Mouse (Mus musculus) cerebellum, adult (tissue): ENCODE results near the gene Kcnmb1.

Experiments
- ATAC-seq: cut with Nextera tagmentation; 2 replicates; pipeline ENCODE4 v1.9.2; 2017; ENCODE audit warnings: mild to moderate bottlenecking, moderate library complexity, mixed read lengths; ENCODE audit not compliant: insufficient number of reproducible peaks, low FRiP score, low TSS enrichment

The Kcnmb1 gene

DNA sequence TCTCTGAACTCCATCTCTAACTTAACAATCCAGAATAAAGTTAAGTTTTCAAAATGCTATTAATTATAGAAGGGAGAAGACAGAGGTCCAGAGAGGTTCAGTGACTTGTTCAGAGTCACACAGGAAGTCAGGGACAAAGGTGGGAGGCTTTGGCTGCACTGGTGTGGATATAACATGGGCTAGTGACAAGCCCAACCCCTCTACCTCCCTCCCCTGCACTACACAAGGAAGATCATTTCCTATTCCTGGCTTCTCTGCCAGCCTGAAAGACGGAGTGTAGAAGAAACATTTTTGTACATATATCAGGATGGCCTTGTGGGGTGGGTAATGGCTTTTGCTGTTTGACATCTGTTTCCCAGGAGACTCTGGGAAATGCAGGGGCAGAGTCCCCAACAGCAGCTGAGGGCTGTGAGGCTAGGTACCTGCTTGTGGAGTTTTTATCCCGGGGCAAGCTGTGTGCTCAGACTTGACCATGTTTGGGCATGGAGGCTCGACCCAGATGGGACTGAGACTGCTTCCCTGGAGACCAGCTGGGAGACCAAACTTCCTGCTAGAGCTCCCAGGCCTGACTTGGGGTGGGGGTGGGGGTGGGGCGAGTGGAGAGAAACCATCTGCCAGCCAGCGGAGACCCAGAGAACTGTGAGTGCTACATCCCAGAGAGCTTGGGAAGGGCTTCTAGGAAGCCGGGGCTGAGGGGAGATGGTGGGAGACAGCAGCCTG, at the start of gene Kcnmb1:
Kcnmb1 (plus strand) TSS at position 326 of the 720 bp plus-strand sequence.
- ATAC-seq, result no peak

- no peak for ATAC-seq
Measured at GRCm38 (mm10) chr11:33913061-33913460, 49.8 kb upstream of the Kcnmb1 start.

GRCm38 (mm10) chr11:33914216-33914615, 48.6 kb upstream of the Kcnmb1 start:
- ATAC-seq, result no peak

GRCm38 (mm10) chr11:33917574-33917973, 45.2 kb upstream of the Kcnmb1 start:
- peak; percentile 39; the same call in 1 of the 2 replicates for ATAC-seq

GRCm38 (mm10) chr11:33918424-33918823, 44.4 kb upstream of the Kcnmb1 start:
- no peak for ATAC-seq

DNA sequence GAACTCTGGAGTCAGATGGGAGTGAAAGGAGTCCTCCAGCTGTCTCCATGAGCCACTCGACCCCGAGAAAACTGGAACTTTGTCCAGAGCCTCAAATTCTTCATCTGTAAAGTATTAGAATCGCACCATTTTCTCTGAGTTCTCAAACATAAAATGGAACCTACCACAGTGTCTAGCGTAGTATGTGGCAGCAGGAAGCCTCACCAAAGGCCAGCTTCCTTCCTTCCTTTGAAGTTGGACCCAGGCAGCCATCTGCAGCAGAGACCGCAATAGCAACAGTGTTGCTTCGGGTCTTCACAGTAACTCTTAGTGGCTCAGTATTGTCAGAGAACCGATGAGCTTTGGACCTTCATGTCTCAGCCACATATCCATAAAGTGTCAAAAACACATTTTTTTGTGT, 43.0 kb upstream of the Kcnmb1 start:
- ATAC-seq, result no peak

GRCm38 (mm10) chr11:33921451-33921850, 41.4 kb upstream of the Kcnmb1 start:
- no peak for ATAC-seq

DNA sequence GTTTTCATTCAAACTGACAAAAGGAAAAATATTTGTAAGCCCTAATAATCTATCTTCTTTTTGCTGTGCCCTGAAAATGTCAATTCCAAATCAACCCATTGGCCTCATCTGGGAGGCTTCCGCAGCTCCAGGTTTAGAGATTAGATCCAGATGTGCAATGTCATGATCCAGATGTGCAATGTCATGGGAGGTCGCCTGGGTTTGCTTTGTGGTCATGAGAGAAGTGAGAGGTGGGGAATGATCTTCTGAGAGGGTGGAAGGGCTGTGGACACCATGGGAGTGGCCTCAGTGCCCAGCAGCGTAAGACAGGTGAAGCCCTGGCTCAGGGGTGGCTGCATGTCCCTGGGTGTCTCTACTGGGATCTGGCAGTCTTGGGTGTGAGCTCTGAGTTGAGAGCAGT, 39.8 kb upstream of the Kcnmb1 start:
- ATAC-seq, result no peak

GRCm38 (mm10) chr11:33925778-33926177, 37.0 kb upstream of the Kcnmb1 start:
- ATAC-seq, result no peak

DNA sequence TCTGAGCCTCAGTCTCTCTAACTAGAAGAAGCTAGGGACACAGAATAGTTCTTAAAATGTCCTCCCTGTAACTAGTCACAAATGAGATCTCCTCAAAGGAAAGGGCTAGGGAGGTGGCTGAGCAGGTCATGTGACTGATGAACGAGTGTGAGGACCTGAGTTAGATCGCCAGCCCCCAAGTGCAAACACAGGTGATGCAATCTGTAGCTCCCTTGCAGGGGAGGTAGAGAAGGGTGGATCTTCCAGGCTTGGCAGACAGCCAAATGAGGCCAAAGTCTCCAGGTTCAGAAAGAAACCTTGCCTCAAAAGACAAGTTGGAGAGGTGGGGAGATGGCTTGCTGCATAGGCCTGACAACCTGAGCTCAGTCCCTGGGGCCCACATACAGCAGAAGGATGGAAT, 36.3 kb upstream of the Kcnmb1 start:
- ATAC-seq, result no peak

DNA sequence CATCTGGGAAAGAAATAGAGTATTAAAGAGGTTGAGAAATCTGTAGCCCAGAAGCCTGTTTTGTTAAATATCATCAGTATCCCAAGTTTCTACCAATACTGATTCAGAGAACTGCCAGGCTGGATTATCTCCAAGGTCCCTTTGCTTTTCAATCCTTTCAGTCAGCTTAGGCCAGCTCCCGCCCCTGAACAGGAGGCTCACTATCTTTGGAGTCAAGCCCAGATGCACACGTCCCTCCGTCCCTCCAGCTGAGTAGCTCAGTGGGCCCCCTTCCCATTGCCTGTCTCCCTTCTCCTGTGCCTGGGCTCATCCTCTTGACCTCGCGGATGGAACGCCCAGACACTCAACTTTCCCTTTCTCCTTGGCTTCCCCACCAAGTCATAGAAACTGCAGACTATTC, 35.5 kb upstream of the Kcnmb1 start:
- ATAC-seq, result no peak

DNA sequence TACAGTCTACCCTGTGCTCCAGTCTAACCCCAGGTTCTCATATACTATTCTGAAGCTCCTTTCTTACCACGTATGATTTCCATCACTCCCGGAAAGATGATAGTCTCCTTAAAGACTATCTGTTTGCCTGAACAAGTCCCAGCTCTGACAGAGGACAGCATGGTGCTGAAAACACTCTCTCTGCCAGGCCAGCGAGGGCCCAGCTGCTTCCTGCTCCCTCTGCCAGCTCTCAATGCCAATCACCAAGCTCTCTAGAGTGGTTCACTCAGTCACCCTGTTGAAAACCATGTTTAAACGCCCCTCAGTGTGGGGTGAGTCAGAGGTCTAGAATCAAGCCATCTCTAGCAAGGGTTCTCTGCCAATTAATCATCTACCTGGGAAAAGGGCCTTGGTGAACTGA, 35.0 kb upstream of the Kcnmb1 start:
- no peak for ATAC-seq

DNA sequence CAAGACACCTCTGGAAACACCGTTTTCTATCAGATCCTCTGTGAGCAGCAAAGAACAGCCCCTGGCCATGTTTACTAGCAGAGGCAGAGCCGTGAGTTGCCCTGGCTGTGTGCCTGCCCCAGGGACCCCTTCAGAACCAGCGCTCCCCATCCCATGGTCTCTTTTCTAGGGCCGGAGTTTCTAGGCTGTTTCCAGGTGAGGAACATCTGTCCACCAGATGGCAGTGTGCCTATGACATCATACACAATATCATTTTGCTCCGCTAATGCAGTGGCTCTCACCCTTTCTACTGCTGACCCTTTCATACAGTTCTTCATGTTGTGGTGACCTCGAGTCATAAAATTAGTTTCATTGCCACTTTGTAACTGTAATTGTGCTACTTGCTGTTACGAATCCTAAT, 34.2 kb upstream of the Kcnmb1 start:
- no peak; the same call in 1 of the 2 replicates for ATAC-seq

GRCm38 (mm10) chr11:33929412-33929811, 33.4 kb upstream of the Kcnmb1 start:
- ATAC-seq, result no peak

DNA sequence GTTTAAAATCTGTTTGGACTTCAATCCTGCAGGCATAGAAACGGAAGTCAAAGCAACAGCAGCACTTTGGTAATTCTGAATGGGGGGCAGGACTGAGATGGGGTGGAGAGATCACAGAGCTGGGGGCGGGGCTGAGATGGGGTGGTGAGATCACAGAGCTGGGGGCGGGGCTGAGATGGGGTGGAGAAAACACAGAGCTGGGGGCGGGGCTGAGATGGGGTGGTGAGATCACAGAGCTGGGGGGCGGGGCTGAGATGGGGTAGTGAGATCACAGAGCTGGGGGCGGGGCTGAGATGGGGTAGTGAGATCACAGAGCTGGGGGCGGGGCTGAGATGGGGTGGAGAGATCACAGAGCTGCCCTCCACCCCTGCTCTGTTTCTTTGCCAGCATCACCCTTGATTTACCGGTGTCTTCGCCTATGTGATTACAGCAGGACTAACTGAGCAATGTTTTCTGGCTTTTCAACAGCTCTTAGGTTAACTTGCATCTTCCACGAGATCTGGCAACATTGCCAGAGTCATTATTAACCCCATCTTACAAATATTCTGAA, 30.9 kb upstream of the Kcnmb1 start:
- no peak for ATAC-seq

- no peak for ATAC-seq
Measured at GRCm38 (mm10) chr11:33932386-33933111, 30.3 kb upstream of the Kcnmb1 start.

DNA sequence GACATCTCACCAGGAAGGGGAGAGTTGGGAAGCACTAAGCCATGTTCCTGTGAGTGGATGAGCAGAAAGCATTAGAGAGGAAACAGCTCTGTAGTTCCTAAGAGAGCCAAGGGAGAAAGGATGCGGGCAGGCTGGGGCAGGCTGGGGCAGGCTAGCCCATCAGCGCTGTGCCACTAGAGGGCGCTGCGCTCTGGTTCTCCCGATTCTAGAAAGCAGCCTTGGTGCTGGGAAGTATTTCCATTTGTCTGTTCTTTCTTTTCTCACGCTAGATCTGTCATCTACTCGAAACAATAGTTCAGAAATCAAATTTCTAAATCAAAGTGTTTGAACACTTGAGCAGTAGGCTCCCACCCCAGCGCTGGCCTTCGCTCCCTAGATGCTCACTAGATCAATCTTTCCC, 28.5 kb upstream of the Kcnmb1 start:
- ATAC-seq, result no peak

- ATAC-seq, result no peak
Measured at GRCm38 (mm10) chr11:33937641-33938040, 25.2 kb upstream of the Kcnmb1 start.

DNA sequence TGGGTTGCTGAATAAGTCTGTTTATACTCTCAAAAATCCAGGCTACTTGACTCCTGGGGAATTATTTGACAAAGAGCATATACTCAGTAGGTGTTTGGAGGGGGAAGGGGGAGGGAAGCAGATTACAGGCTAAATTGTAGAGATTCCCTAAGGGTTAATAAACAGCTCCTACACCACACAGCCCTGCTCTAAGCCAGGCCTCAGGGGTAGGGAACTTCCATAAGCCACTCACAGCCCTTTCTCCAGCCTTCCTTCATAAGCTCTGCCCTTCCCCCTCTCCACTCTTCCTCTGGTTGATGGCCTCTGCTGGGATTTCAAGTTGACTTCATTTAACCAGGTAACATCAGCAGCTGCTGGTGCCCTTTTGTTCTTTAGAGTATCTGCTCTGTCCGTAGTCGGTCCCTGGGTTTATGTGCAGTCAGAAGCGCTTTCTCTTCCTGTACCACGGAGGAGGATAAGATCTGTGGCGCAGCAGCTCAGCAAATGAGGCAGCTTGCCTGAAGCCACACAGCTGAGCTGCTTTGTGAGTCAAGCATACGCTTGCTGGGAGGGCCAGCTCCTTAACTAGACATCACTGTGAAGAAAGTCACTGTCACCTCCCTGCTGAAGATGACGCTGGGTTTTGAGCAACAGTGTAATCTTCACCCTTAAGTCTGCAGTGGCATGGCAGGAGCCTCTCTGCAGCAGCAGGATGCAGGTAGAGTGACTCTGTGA, 24.1 kb upstream of the Kcnmb1 start:
- ATAC-seq, result no peak

DNA sequence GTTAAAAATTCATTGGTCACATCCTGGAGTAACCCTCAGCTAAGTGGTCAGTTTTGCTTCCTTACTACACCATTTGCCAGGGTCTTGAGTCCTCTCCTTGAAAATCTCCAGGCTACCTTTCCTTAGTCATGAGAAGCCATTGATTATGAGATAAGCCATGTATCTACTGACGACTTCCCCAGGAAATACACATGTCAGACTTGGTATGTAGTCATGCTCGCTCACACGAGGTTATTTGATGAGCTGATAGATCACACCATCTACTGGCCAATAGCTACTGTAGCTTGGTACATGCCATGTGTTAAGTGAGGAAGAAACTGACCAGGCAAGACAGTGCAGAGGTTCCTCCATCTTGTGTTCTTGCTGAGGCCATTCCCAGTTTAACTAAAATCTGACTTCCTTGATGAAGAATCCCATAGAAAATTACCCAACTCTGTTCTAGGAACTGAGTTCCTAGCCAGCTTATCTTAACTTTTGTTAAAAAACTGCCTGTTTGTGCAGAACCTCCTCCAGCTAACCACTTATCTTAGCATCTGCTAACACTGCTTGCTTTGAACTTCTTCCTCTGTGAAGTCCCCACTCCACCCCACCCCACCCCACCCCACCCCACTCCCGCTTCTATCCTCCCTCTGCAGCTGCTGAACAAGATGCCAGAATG, 23.2 kb upstream of the Kcnmb1 start:
- no peak for ATAC-seq
